Mouse (Mus musculus): Measurements from ENCODE around the gene Trim27. TPM values are rescaled to one million over a fixed set of nuclear protein-coding genes. Genes with fewer than 3 reads are reported as not detected.

Gene Trim27
- polyA plus RNA-seq, 1 experiment from 2014 or later: 130 TPM

GRCm38 (mm10) chr13:21171156-21171530 is 8.1 kb upstream of the Trim27 start:
- WGBS: 7% methylated on average over 15 of the region's 15 CpGs
- H3K27me3 ChIP-seq (ENCODE audit: insufficient read depth, low read length): no peaks in the 10 kb centered on the region
- no peak for ATAC-seq (ENCODE audit: low FRiP score, low TSS enrichment)
- H3K4me2 ChIP-seq (replicated peaks; ENCODE audit: low read depth, low read length): peak overlapping the region; percentile 57
- no peak overlapping the region for H3K9ac ChIP-seq (replicated peaks; ENCODE audit: low read length)
- H3K36me3 ChIP-seq (ENCODE audit: insufficient read depth, low read length): no peaks in the 10 kb centered on the region
- no peak overlapping the region for H3K27ac ChIP-seq (ENCODE audit: low read length)
- H3K4me3 ChIP-seq (ENCODE audit: low read length): peak overlapping the region; percentile 51
- H3K9me3 ChIP-seq (ENCODE audit: low read length): no peaks in the 10 kb centered on the region
- peaks cover 14% of the 10 kb centered on the region; the same call in 1 of the 2 replicates for H3K4me1 ChIP-seq (ENCODE audit: insufficient read depth, low read length)

GRCm38 (mm10) chr13:21171600-21172150 is 7.6 kb upstream of the Trim27 start:
- no peaks in the 10 kb centered on the region for H3K36me3 ChIP-seq (ENCODE audit: insufficient read depth, low read length)
- 0 out of 2 replicates have a peak overlapping the region, but pooled peaks have one; percentile 13 for H3K27ac ChIP-seq (ENCODE audit: low read length)
- H3K4me3 ChIP-seq (ENCODE audit: low read length): peak overlapping the region; percentile 51
- 0 out of 2 replicates have a peak, but pooled peaks have one; percentile 33 for ATAC-seq (ENCODE audit: low FRiP score, low TSS enrichment)
- H3K4me2 ChIP-seq (replicated peaks; ENCODE audit: low read depth, low read length): peak overlapping the region; percentile 57
- peak overlapping the region; percentile 35; the same call in 1 of the 2 replicates for H3K9ac ChIP-seq (replicated peaks; ENCODE audit: low read length)
- H3K9me3 ChIP-seq (ENCODE audit: low read length): no peaks in the 10 kb centered on the region
- no peaks in the 10 kb centered on the region for H3K27me3 ChIP-seq (ENCODE audit: insufficient read depth, low read length)
- under 1% methylated on average over 12 of the region's 12 CpGs for WGBS
- H3K4me1 ChIP-seq (ENCODE audit: insufficient read depth, low read length): peaks cover 14% of the 10 kb centered on the region; the same call in 1 of the 2 replicates

GRCm38 (mm10) chr13:21172241-21173027 is 6.8 kb upstream of the Trim27 start:
- Histone ChIP-seq H3K4me2 (replicated peaks; ENCODE audit: low read depth, low read length) (peak overlapping the region; percentile 57), H3K4me3 (ENCODE audit: low read length) (peak overlapping the region; percentile 43), H3K27ac (ENCODE audit: low read length) (peak overlapping the region; percentile 85), H3K9ac (replicated peaks; ENCODE audit: low read length) (peak overlapping the region; percentile 8; the same call in 1 of the 2 replicates), H3K27me3 (ENCODE audit: insufficient read depth, low read length) (no peaks in the 10 kb centered on the region), H3K9me3 (ENCODE audit: low read length) (no peaks in the 10 kb centered on the region), H3K36me3 (ENCODE audit: insufficient read depth, low read length) (no peaks in the 10 kb centered on the region), H3K4me1 (ENCODE audit: insufficient read depth, low read length) (peaks cover 14% of the 10 kb centered on the region; the same call in 1 of the 2 replicates)
- peak; percentile 69 for ATAC-seq (ENCODE audit: low FRiP score, low TSS enrichment)
- WGBS: under 1% methylated on average over 16 of the region's 16 CpGs

DNA sequence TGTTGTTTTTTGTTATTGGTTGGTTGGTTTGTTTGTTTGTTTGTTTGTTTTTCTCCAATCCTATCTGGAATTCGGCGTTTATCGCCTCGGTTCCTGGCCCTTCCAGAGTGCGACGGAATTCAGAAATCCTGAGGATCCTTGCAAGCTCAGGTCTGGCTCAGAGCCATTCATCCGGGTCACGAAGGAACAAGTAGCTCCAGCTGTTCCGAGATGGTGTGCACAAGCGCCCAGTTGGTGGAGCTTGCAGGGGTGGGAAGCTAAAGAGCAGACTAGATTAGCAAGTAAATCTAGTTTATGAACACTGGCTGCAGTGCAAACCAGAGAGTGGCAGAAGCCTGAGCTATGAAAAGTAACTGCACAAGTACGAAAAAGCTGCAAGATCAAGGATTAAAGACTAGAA is 6.2 kb upstream of the Trim27 start:
- Histone ChIP-seq H3K27me3 (ENCODE audit: insufficient read depth, low read length) (no peaks in the 10 kb centered on the region), H3K4me2 (replicated peaks; ENCODE audit: low read depth, low read length) (peak overlapping the region; percentile 57), H3K27ac (ENCODE audit: low read length) (peak overlapping the region; percentile 85), H3K4me1 (ENCODE audit: insufficient read depth, low read length) (peaks cover 14% of the 10 kb centered on the region), H3K36me3 (ENCODE audit: insufficient read depth, low read length) (no peaks in the 10 kb centered on the region), H3K4me3 (ENCODE audit: low read length) (peak overlapping the region; percentile 43), H3K9me3 (ENCODE audit: low read length) (no peaks in the 10 kb centered on the region), H3K9ac (replicated peaks; ENCODE audit: low read length) (peak overlapping the region; percentile 58)
- peak; percentile 46; the same call in 1 of the 2 replicates for ATAC-seq (ENCODE audit: low FRiP score, low TSS enrichment)
- WGBS: under 1% methylated on average over 11 of the region's 11 CpGs

DNA sequence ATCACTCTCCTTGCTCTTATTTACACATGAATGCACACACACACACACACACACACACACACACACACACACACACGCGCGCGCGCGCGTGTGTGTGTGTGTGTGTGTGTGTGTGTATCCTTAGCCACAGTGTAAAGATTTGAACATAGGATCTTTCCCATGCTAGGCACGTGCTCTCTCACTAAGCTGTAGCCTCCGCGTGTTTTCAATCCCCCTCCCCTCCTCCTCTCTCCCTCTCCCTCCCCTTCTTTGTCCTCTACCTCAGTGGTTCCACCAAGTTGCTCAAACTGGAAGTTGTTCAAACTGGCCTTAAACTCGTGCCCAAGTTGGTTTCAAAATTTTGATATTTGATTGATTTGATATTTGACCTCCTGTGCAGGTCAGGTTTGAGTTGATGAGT is 2.5 kb upstream of the Trim27 start:
- no peak overlapping the region for H3K4me3 ChIP-seq (ENCODE audit: low read length)
- WGBS: 75% methylated on average over 11 of the region's 11 CpGs
- no peak for ATAC-seq (ENCODE audit: low FRiP score, low TSS enrichment)
- H3K36me3 ChIP-seq (ENCODE audit: insufficient read depth, low read length): no peaks in the 10 kb centered on the region
- H3K27me3 ChIP-seq (ENCODE audit: insufficient read depth, low read length): no peaks in the 10 kb centered on the region
- no peak overlapping the region for H3K4me2 ChIP-seq (replicated peaks; ENCODE audit: low read depth, low read length)
- no peak overlapping the region for H3K27ac ChIP-seq (ENCODE audit: low read length)
- no peak overlapping the region for H3K9ac ChIP-seq (replicated peaks; ENCODE audit: low read length)
- no peaks in the 10 kb centered on the region for H3K9me3 ChIP-seq (ENCODE audit: low read length)
- H3K4me1 ChIP-seq (ENCODE audit: insufficient read depth, low read length): peaks cover 19% of the 10 kb centered on the region

GRCm38 (mm10) chr13:21177657-21178056 is 1.6 kb upstream of the Trim27 start:
- Histone ChIP-seq H3K4me2 (replicated peaks; ENCODE audit: low read depth, low read length) (no peak overlapping the region), H3K9ac (replicated peaks; ENCODE audit: low read length) (no peak overlapping the region), H3K9me3 (ENCODE audit: low read length) (no peaks in the 10 kb centered on the region), H3K4me3 (ENCODE audit: low read length) (no peak overlapping the region), H3K27me3 (ENCODE audit: insufficient read depth, low read length) (no peaks in the 10 kb centered on the region), H3K4me1 (ENCODE audit: insufficient read depth, low read length) (peaks cover 28% of the 10 kb centered on the region), H3K27ac (ENCODE audit: low read length) (peak overlapping the region; percentile 61), H3K36me3 (ENCODE audit: insufficient read depth, low read length) (peaks cover 8% of the 10 kb centered on the region; the same call in 1 of the 2 replicates)
- 65% methylated on average over 5 of the region's 5 CpGs for WGBS
- no peak for ATAC-seq (ENCODE audit: low FRiP score, low TSS enrichment)

GRCm38 (mm10) chr13:21178364-21178763 is 881 bp upstream of the Trim27 start:
- WGBS: 90% methylated on average over 5 of the region's 5 CpGs
- H3K4me2 ChIP-seq (replicated peaks; ENCODE audit: low read depth, low read length): peak overlapping the region; percentile 85
- H3K27me3 ChIP-seq (ENCODE audit: insufficient read depth, low read length): no peaks in the 10 kb centered on the region
- no peak for ATAC-seq (ENCODE audit: low FRiP score, low TSS enrichment)
- peak overlapping the region; percentile 61; the same call in 1 of the 2 replicates for H3K27ac ChIP-seq (ENCODE audit: low read length)
- H3K9ac ChIP-seq (replicated peaks; ENCODE audit: low read length): no peak overlapping the region
- H3K4me3 ChIP-seq (ENCODE audit: low read length): no peak overlapping the region; the same call in 1 of the 2 replicates
- peaks cover 14% of the 10 kb centered on the region for H3K36me3 ChIP-seq (ENCODE audit: insufficient read depth, low read length)
- no peaks in the 10 kb centered on the region for H3K9me3 ChIP-seq (ENCODE audit: low read length)
- H3K4me1 ChIP-seq (ENCODE audit: insufficient read depth, low read length): peaks cover 27% of the 10 kb centered on the region

DNA sequence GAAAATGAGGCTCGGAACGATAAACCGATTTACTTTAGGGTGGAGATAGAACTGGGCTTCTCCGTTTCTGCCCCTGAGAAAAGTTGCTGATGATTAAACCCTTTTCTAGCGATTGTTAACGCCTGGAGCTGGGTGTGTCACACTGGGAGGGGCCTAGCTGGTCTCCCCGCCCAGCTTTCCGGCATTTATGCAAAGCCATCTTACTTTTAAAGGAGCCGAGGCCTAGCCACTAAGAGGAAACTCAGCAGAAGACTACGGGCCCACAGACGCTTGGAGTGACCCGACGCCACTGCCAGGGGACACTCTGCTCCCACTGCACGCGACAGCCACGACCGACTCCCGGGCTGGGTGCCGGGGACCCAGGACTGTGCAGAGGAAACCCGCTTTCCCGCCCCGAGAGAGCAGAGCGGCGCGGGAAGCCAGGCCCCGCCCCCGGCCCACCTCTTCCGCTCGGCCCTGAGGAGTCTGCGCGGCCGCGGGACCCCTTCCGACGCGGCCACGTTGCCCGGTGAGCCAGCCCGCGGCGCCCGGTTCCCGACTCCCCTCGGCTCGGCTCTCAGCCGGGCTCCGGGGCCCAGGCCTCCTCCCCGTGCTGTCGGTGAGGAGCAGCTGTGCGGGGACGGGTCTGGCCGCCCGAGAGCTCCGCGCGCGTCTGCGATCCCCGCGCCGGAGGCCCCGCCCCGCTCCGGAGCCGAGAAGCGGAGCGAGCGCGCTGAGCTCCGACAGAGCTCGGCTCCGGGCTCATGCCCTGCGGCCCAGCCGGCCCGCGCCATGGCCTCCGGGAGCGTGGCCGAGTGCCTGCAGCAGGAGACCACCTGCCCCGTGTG is 692 bp downstream of the Trim27 start:
- Histone ChIP-seq H3K4me1 (ENCODE audit: insufficient read depth, low read length) (peaks cover 26% of the 10 kb centered on the region), H3K27me3 (ENCODE audit: insufficient read depth, low read length) (no peaks in the 10 kb centered on the region), H3K9ac (replicated peaks; ENCODE audit: low read length) (peak overlapping the region; percentile 96), H3K36me3 (ENCODE audit: insufficient read depth, low read length) (peaks cover 27% of the 10 kb centered on the region), H3K27ac (ENCODE audit: low read length) (peak overlapping the region; percentile 98), H3K9me3 (ENCODE audit: low read length) (no peaks in the 10 kb centered on the region), H3K4me3 (ENCODE audit: low read length) (peak overlapping the region; percentile 99), H3K4me2 (replicated peaks; ENCODE audit: low read depth, low read length) (peak overlapping the region; percentile 85)
- WGBS: under 1% methylated on average over 57 of the region's 80 CpGs
- peak; percentile 96 for ATAC-seq (ENCODE audit: low FRiP score, low TSS enrichment)

All from kidney, embryonic 16.5 days (tissue).